Mouse (Mus musculus): Measurements from ENCODE around the gene Gmeb1.

GRCm38 (mm10) chr4:132209299-132209698, 52.1 kb downstream of the Gmeb1 start:
- TF ChIP-seq POLR2A (IDR thresholded peaks at IDR 0.05; ENCODE audit: borderline replicate concordance, control insufficient read depth, low read depth, low read length) = no peak
- TF ChIP-seq CTCF (IDR thresholded peaks at IDR 0.05; ENCODE audit: control insufficient read depth, insufficient read depth, low read length) = no peak

All from bone marrow, adult 2 months (tissue).